Mouse (Mus musculus) lung, embryonic 14.5 days (tissue): ENCODE measurements at regions not wholly inside any gene's neighbourhood (a gene's known extent, or its start where the extent isn't known, plus 50 kb on each side); places are given as distances from the start of the nearest gene placed in this dataset.
A peak's percentile ranks its signal among the peaks of the same experiment; 100 is the strongest.

ENCODE experiments used
- ATAC-seq: fragments of 200-750 bp; cut with Nextera tagmentation; 2 replicates; pipeline ENCODE4 v1.8.0; 2017; ENCODE audit warnings: mild to moderate bottlenecking, moderate TSS enrichment, moderate library complexity; ENCODE audit not compliant: insufficient read depth
- DNase-seq: peaks from one replicate; pipeline ENCODE4 v3.0.0-alpha.2; 2015
- H3K27ac ChIP-seq: fragments of 300-500 bp; sonication (generic); 2 replicates; pipeline ENCODE4 v1.5.1; 2014; ENCODE audit warnings: low read depth, mild to moderate bottlenecking, moderate library complexity
- H3K27me3 ChIP-seq: fragments of 300-500 bp; sonication (generic); 2 replicates; pipeline ENCODE4 v1.6.1; 2014; ENCODE audit warnings: low read length, control low read depth; ENCODE audit not compliant: insufficient read depth
- H3K36me3 ChIP-seq: fragments of 300-500 bp; sonication (generic); 2 replicates; pipeline ENCODE4 v1.6.1; 2014; ENCODE audit warnings: control low read depth; ENCODE audit not compliant: insufficient read depth
- H3K4me1 ChIP-seq: fragments of 300-500 bp; sonication (generic); 2 replicates; pipeline ENCODE4 v1.6.1; 2014; ENCODE audit warnings: antibody characterized with exemption, control low read depth; ENCODE audit not compliant: insufficient read depth
- H3K4me2 ChIP-seq: fragments of 300-500 bp; sonication (generic); 2 replicates; pipeline ENCODE4 v1.6.1; 2014; ENCODE audit warnings: mild to moderate bottlenecking
- H3K4me3 ChIP-seq: fragments of 300-500 bp; sonication (generic); 2 replicates; pipeline ENCODE4 v1.5.1; 2014; ENCODE audit warnings: low read depth, low read length
- H3K9ac ChIP-seq: fragments of 300-500 bp; sonication (generic); 2 replicates; pipeline ENCODE4 v1.6.1; 2014
- H3K9me3 ChIP-seq: fragments of 300-500 bp; sonication (generic); 2 replicates; pipeline ENCODE4 v1.6.1; 2016; ENCODE audit warnings: low read depth, low read length, control low read depth
- CTCF ChIP-seq: IDR thresholded peaks from 2 replicates; pipeline ENCODE4 v1.5.1; 2016; ENCODE audit warnings: antibody characterized with exemption, low read depth
- WGBS: fragments of 180-500 bp; shearing (Covaris S2); extraction: QIAGEN DNeasy Blood & Tissue Kit; methylation state at CpG from one replicate; pipeline ENCODE4 v1.1.7; 2014; 5-methylcytosine and 5-hydroxymethylcytosine counted together

DNA sequence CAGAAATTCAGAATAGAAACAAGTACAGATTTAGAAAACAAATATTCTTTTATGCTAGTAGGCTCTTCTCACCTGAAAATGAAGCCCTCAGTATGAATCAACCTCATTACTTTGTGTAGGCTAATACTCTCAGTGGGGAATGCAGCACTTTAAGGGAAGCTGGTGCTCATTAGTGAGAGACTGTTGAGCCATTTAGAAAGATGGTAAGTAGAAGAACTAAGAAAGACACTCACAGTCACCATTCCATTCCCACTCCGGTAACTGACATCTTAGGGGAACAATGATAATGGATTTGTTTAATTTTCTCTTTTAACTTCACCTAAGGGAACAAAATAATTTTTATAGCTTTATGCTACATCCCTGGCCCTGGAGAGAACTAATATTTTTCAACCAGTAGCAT, 648.0 kb upstream of the Nova1 start:
- Histone ChIP-seq H3K4me3 (no peak overlapping the region), H3K9ac (no peak overlapping the region), H3K9me3 (no peaks in the 10 kb centered on the region), H3K4me1 (no peaks in the 10 kb centered on the region), H3K27ac (no peak overlapping the region), H3K27me3 (no peaks in the 10 kb centered on the region), H3K4me2 (no peak overlapping the region), H3K36me3 (no peaks in the 10 kb centered on the region)
- no peak for ATAC-seq
- WGBS, result 84% methylated on average over 1 of the region's 1 CpGs
- DNase-seq, result no peak
- no peak for TF ChIP-seq CTCF

DNA sequence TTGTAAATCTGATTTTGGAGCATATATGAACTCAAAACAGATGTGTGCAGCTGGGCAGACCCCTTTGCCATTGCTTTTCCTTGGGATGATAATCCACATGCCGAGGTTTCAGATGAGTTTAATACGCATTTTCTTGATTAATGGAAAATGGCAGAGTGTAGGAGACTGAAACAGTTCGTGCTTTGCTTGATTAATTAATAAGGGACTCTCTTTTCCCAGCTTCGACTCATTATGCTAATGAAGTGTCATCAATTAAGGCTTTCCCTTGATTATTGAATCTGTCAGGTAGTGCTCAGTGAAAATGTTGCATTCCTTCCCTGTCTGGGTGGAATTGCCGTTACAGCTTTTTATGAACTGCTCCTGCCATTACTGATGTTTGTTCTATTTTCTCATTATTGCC, 647.2 kb upstream of the Nova1 start:
- no peak overlapping the region for H3K9ac ChIP-seq
- DNase-seq, result no peak
- H3K4me1 ChIP-seq, result no peaks in the 10 kb centered on the region
- H3K9me3 ChIP-seq, result no peaks in the 10 kb centered on the region
- no peaks in the 10 kb centered on the region for H3K36me3 ChIP-seq
- no peak overlapping the region for H3K4me3 ChIP-seq
- H3K27ac ChIP-seq, result no peak overlapping the region
- no peak for TF ChIP-seq CTCF
- no peak overlapping the region for H3K4me2 ChIP-seq
- no peak for ATAC-seq
- no peaks in the 10 kb centered on the region for H3K27me3 ChIP-seq
- WGBS, result 60% methylated on average over 5 of the region's 5 CpGs

DNA sequence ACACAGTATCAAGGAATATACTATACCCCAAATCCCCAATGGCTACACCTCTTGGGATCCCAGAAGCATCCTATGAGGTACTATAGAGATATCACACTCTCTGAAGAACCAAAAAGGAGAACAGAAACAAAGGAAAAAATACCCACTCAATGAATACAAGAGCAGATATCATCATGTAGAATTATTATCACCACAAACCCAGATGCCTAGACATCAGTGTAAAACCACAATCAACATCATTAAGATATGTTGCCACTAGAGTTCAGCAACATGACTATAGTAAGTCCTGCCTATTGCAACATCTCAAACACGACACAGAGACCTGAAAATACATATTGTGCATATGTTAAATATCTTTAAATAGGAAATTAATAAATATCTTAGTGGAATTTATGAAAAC, 612.9 kb upstream of the Nova1 start:
- DNase-seq, result no peak
- no peaks in the 10 kb centered on the region for H3K36me3 ChIP-seq
- WGBS, result 30% methylated on average over 1 of the region's 1 CpGs
- H3K27me3 ChIP-seq, result no peaks in the 10 kb centered on the region
- no peak for ATAC-seq
- H3K4me1 ChIP-seq, result no peaks in the 10 kb centered on the region
- H3K4me2 ChIP-seq, result no peak overlapping the region
- H3K9me3 ChIP-seq, result no peaks in the 10 kb centered on the region
- TF ChIP-seq CTCF, result no peak
- H3K9ac ChIP-seq, result no peak overlapping the region
- no peak overlapping the region for H3K4me3 ChIP-seq
- no peak overlapping the region for H3K27ac ChIP-seq

DNA sequence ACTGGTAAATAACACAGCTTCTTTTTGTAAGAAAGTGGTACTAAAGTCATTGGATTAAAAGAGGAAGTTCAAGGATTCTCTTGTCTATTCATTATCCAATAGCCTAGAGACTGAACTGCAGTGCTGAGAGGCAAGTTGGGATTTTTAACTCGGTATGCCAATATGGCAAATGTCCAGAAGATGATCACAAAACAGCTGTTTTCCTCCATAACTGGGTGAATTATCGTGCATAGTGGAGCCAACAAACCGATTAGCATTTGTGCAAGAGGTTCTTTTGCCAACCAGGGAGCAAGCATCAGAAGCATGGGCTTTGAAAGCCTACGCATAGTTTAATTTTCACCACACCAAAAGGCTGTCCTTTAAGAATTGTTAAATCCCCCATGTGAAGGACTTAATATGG, 593.5 kb upstream of the Nova1 start:
- ATAC-seq (no peak), DNase-seq (no peak)
- no peak overlapping the region for H3K4me2 ChIP-seq
- H3K27me3 ChIP-seq, result no peaks in the 10 kb centered on the region
- no peaks in the 10 kb centered on the region for H3K36me3 ChIP-seq
- no peak for TF ChIP-seq CTCF
- H3K9ac ChIP-seq, result no peak overlapping the region
- no peaks in the 10 kb centered on the region for H3K9me3 ChIP-seq
- no peak overlapping the region for H3K4me3 ChIP-seq
- H3K27ac ChIP-seq, result no peak overlapping the region
- H3K4me1 ChIP-seq, result no peaks in the 10 kb centered on the region
- WGBS, result 80% methylated on average over 4 of the region's 4 CpGs

DNA sequence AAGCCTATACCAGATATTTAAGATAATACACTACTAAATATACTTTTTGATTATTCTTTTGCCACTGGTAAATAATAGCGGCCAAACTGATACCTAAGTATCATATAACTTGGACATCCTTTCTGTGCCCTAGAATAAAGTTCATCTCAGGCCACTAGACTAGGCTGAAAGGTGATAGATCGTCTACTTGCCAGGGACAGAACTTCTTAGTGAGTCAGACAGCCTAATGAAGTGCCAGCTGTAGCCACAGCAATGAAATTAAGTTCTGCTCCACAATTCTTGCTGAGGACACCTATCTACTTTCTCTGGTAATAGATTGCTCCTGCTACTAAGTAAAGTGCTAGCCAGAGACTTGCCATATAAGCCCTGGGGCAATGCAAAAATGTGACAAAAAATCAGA, 587.8 kb upstream of the Nova1 start:
- Histone ChIP-seq H3K36me3 (no peaks in the 10 kb centered on the region), H3K4me2 (no peak overlapping the region), H3K27ac (no peak overlapping the region), H3K4me3 (no peak overlapping the region), H3K4me1 (no peaks in the 10 kb centered on the region), H3K27me3 (no peaks in the 10 kb centered on the region), H3K9ac (no peak overlapping the region), H3K9me3 (no peaks in the 10 kb centered on the region)
- TF ChIP-seq CTCF, result no peak
- DNase-seq (no peak), ATAC-seq (no peak)
- WGBS, result 78% methylated on average over 2 of the region's 2 CpGs

DNA sequence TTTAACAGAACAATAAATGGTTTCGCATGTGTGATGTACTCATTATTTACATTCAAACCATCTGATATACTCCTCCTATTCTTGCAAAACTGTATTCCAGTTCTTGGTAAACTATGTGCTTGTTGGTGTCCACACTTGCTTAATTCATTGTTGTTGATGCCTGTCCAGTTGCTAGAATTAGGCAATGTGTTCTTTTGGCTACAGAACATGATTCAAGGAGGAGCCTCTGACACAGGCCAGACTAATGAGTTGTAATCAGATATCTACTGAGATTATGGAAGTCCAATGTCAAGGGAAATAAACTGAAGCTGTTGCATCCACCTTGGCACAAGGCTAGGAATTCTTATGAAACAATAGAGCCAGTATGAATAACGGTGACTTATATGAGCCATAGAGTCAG, 587.4 kb upstream of the Nova1 start:
- 81% methylated on average over 2 of the region's 2 CpGs for WGBS
- peak; percentile 5 for DNase-seq

DNA sequence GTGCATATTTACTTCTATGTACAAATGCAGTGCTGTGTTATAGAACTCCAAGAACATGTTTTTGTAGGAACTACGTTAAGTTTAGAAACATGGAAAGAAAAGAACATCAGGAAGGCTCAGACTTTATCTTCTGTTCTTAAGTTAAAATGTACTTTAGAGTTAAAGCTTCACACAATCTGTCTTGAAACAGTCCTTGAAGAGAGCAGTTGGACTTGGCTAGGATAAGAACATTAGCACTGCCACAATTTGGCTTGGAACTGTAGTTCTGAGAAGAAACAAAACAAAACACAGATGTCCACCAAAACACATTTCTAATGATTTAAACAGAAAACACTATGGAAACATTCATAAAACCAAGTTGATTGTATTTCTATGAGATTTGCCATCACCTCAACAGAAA, 564.5 kb upstream of the Nova1 start:
- H3K4me2 ChIP-seq, result no peak overlapping the region
- no peak for DNase-seq
- no peak overlapping the region for H3K9ac ChIP-seq
- H3K27ac ChIP-seq, result no peak overlapping the region
- no peaks in the 10 kb centered on the region for H3K9me3 ChIP-seq
- no peaks in the 10 kb centered on the region for H3K36me3 ChIP-seq
- no peaks in the 10 kb centered on the region for H3K4me1 ChIP-seq
- H3K4me3 ChIP-seq, result no peak overlapping the region
- WGBS, result 76% methylated on average over 1 of the region's 1 CpGs
- TF ChIP-seq CTCF, result no peak
- H3K27me3 ChIP-seq, result no peaks in the 10 kb centered on the region
- ATAC-seq, result no peak

More for the DNA sequence above, 587.4 kb upstream of the Nova1 start:
- Histone ChIP-seq H3K9me3 (no peaks in the 10 kb centered on the region), H3K27ac (no peak overlapping the region), H3K9ac (no peak overlapping the region), H3K4me2 (no peak overlapping the region), H3K4me3 (no peak overlapping the region), H3K27me3 (no peaks in the 10 kb centered on the region), H3K4me1 (no peaks in the 10 kb centered on the region), H3K36me3 (no peaks in the 10 kb centered on the region)
- no peak for ATAC-seq
- TF ChIP-seq CTCF, result no peak

DNA sequence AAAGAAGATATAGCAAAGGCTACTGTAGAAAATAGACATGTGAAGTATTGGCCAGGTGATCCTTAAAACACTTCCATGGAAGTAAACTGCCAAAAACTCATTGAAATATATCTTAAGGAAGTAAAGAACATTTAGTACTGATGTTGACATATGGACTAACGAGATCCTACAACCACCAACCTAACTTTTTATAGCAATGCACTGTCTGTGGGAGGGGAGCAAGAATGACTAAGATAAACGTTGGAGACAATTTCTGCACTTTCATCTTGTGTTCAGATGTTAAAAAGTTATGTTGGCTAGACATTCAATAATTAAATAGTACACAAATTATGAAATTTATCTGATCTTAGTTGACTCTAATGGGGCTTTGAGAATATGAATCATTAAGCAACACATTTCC, 534.5 kb upstream of the Nova1 start:
- Histone ChIP-seq H3K9ac (no peak overlapping the region), H3K36me3 (no peaks in the 10 kb centered on the region), H3K27me3 (no peaks in the 10 kb centered on the region), H3K4me1 (no peaks in the 10 kb centered on the region), H3K9me3 (no peaks in the 10 kb centered on the region), H3K4me2 (no peak overlapping the region), H3K4me3 (no peak overlapping the region), H3K27ac (no peak overlapping the region)
- DNase-seq (no peak), ATAC-seq (no peak)
- no peak for TF ChIP-seq CTCF
- 36% methylated on average over 2 of the region's 2 CpGs for WGBS
